Mouse (Mus musculus) gonadal fat pad, adult 2 months (tissue): Measurements from ENCODE around the gene H2-Q7. TPM values are rescaled to one million over a fixed set of nuclear protein-coding genes. Genes with fewer than 3 reads are reported as not detected.
"Not testable (repeated sequence)": the region's sequence is repeated elsewhere in the genome, so short reads cannot be mapped to it uniquely, and the experiment has no call there.

ENCODE experiments used
- DNase-seq: peaks from one replicate; pipeline ENCODE4 v3.0.0-alpha.2; 2012; ENCODE audit warnings: low read depth
- polyA plus RNA-seq: library from polyadenylated mRNA; depleted of rRNA; stranded (reverse); fragments of >200 nt; gene quantifications from 2 replicates; pipeline ENCODE4 v1.2.3, GENCODE M21; 2012

H2-Q7 gene
- polyA plus RNA-seq, 1 experiment = 40.0 TPM

GRCm38 (mm10) chr17:35435577-35435976 is 3.4 kb upstream of the H2-Q7 start:
- not testable (repeated sequence) for DNase-seq

DNA sequence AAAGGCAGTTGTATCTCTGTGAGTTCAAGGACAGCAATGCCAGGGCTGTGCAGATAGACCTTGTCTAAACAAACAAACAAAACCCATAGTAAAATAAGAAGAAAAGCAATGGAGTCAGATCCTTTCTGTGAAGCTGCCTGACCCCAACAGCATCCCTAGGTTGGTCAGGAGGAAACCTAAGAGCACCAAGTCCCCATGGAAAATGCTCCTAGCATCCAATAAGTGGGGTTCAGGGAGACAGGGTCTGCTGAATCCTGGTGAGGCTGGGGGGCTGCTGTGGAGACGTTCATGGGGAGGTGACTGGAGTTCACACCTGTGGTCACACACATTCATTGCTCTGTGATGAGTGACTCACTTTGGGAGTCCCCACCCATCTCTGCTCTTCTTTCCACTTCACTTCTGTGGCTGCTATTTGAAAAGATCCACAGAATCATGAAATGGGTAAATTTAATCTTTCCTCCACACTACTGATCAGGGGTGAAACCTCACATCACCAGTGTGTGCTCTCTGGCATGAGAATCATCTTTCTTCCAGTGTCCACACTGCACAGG is 1.5 kb upstream of the H2-Q7 start:
- DNase-seq = not testable (repeated sequence)

- DNase-seq = not testable (repeated sequence)
These were observed 560 bp upstream of the H2-Q7 start for GRCm38 (mm10) chr17:35438395-35438794.

DNA sequence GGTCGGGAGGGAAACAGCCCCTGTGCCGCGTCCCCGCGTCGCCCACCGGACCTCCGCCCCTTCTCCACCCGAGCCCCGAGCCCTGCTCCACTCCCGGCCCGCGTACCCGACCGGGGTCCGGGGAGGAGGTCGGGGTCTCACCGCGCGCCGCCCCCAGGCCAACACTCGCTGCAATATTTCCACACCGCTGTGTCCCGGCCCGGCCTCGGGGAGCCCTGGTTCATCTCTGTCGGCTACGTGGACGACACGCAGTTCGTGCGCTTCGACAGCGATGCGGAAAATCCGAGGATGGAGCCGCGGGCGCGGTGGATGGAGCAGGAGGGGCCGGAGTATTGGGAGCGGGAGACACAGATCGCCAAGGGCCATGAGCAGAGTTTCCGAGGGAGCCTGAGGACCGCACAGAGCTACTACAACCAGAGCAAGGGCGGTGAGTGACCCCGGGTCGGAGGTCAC is 366 bp downstream of the H2-Q7 start:
- DNase-seq = not testable (repeated sequence)

DNA sequence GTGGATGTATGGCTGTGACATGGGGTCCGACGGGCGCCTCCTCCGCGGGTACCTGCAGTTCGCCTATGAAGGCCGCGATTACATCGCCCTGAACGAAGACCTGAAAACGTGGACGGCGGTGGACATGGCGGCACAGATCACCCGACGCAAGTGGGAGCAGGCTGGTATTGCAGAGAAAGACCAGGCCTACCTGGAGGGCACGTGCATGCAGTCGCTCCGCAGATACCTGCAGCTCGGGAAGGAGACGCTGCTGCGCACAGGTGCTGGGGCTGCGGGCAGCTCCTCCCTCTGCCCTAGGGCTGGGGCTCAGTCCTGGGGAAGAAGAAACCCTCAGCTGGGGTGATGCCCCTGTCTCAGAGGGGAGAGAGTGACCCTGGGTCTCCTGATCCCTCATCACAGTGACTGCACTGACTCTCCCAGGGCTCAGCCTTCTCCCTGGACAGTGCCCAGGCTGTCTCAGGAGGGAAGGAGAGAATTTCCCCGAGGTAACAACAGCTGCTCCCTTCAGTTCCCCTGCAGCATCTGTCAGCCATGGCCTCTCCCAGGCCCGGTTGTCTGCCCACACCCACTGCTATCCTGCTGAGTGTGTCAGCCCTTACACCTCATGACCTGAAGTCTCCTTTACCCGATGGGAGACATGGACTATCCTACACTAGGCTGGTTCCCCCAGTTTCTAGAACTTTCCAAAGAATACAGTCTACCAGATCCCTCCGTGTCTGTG is 1.1 kb downstream of the H2-Q7 start:
- DNase-seq = not testable (repeated sequence)

- not testable (repeated sequence) for DNase-seq
These were observed 3.4 kb downstream of the H2-Q7 start for GRCm38 (mm10) chr17:35442376-35442775.

DNA sequence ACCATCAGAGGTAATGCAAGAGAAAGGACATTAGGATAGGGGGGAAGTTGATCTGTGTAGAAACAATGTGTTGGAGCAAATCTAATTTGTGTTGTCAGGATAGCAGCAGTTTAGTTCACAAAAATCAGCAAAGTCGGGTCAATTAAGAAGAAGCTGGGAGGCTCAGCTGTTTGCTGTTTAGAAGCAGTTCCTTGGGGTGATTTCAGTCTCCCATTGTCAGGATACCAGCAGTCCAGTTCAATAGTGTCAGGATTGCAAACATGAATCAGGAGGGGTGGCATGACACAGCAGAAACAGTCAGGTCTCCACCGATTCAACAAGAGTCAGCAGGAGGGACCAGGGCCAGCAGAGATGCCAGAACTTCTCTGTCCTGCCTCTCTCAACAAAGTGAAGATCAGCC is 5.6 kb downstream of the H2-Q7 start:
- DNase-seq = not testable (repeated sequence)

DNA sequence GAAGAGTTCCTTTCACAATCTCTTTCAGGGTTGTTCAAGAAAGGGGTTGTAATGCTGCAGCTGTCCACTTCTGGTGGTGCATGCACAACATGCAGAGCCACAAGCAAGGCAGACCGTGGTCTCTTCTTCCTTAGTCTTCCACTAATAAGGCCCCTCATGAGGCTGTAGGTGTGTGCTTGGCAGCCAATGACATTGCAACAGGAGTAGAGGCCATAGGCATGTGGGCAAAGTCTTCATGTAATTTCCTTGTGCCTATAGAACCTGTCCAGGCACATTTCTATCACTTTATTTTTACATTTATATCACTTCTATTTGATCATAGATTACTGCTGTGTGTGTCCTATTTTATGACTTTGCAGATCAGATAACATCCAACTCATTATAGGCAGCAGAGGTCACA is 19.3 kb downstream of the H2-Q7 start:
- not testable (repeated sequence) for DNase-seq

- not testable (repeated sequence) for DNase-seq
These were observed 21.8 kb downstream of the H2-Q7 start for GRCm38 (mm10) chr17:35460513-35461341.

DNA sequence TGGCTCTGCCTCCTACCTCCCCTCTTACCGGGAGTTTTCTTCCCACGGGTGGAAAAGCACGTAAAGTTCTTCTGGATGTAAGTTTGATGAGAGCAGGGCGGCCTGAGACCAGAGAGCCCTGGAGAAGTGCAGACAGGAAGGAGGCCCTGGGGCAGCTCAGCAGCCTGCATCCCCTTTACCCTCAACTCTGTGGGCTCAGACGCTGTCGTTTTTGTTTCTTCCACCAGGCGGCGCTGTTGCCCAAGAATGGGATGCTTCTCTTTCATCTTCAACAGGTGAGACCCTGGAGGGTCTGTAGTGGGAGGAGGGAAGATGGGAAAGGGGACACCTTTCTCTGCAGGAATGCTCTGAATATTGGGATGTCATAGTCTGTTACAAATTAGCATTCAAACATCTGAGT is 26.7 kb downstream of the H2-Q7 start:
- not testable (repeated sequence) for DNase-seq

DNA sequence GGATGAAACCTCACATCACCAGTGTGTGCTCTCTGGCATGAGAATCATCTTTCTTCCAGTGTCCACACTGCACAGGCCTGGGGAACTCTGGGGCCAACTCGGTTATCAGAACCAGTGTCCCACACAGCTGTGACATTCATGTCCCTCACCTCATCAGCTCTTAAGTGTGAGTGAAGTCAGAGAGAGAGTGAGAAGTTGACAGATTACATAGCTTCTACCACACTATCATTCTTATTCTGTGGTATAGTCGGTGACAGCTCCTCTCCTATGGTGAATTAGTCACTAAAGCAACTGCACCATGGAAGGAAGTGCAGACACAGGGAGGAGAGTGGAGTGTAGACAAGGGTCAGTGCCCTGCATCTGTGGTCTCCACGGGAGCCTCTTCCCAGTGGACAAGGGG is 30.0 kb downstream of the H2-Q7 start:
- DNase-seq = not testable (repeated sequence)

GRCm38 (mm10) chr17:35469842-35470751 is 31.1 kb downstream of the H2-Q7 start, which contains the start of gene H2-Q10:
Gene H2-Q10 (plus strand): TSS chr17:35470089.
- DNase-seq = no peak

GRCm38 (mm10) chr17:35484066-35484465 is 45.1 kb downstream of the H2-Q7 start:
- no peak for DNase-seq

DNA sequence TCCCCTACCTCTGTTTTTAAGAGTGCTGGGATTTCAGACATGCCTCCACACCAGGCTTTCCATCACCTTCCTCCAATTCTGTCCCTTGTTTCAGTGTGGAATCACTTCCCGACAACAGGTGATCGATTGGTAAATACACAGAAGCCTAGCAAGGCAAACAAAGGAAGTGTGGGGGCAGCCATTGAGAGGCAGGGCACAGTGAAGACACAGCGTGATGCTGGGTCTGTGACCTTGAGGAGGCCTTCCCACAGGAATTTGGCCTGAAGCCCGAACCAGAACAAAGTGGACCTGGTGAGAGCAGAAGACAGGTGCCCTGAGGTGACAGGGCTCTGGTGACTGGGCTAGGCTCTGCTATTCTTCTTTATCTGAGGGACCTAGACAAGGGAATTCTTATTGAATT is 46.7 kb downstream of the H2-Q7 start:
- DNase-seq = no peak

DNA sequence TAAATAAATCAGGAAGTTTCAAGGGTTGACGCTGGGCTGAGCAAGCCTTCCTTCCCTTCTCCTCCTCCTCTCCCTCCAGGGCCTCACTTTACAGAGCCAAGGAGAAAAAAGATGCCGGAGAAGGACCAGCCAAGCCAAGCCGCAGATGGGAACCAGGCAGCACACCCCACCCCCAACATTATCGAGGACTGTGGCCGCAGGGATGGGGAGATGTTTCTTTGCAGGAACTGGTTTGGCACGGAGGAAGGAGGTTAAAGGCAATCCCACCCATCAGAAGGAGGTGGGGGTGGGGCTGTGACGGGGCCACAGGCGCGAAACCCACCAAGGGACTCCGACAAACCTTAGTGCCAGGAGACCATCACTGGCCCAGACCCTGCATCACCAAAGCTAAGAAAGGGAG is 47.8 kb downstream of the H2-Q7 start:
- DNase-seq = no peak

DNA sequence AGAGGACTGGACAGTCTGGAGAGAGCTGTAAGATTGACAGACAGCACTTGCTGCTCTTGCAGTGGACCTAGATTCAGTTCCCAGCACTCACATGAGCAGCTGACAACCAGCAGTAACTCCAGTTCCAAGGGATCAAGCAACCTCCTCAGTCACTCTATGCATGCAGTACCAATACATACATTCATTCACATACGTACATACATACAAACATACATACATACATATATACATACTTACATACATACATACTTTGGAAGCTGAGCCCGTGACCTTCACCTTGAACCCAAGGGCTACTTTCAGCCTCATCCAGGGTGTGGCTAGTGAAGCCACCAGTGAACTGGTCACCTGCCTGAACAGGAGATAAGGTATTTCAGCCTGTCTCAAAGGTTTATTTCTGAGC is 49.1 kb downstream of the H2-Q7 start:
- no peak for DNase-seq

GRCm38 (mm10) chr17:35490320-35490719 is 51.4 kb downstream of the H2-Q7 start:
- DNase-seq = no peak
